Mouse (Mus musculus) stomach, embryonic 14.5 days (tissue): ENCODE results near the gene Mfsd2b. TPM values are rescaled to one million over a fixed set of nuclear protein-coding genes. Genes with fewer than 3 reads are reported as not detected.
"Not testable (repeated sequence)": the region's sequence is repeated elsewhere in the genome, so short reads cannot be mapped to it uniquely, and the experiment has no call there.

ENCODE experiments used
- ATAC-seq: fragments of 200-750 bp; cut with Nextera tagmentation; 2 replicates; pipeline ENCODE4 v1.8.0; 2017; ENCODE audit warnings: low read depth, moderate TSS enrichment; ENCODE audit not compliant: insufficient number of reproducible peaks, insufficient read depth, low FRiP score
- H3K27ac ChIP-seq: fragments of 300-500 bp; sonication (generic); 2 replicates; pipeline ENCODE4 v1.5.1; 2014; ENCODE audit warnings: mild to moderate bottlenecking, low read length, moderate library complexity, mixed read lengths
- H3K27me3 ChIP-seq: fragments of 300-500 bp; sonication (generic); 2 replicates; pipeline ENCODE4 v1.6.1; 2014; ENCODE audit warnings: low read length, control low read depth, mixed read lengths; ENCODE audit not compliant: control insufficient read depth, insufficient read depth
- H3K36me3 ChIP-seq: fragments of 300-500 bp; sonication (generic); 2 replicates; pipeline ENCODE4 v1.6.1; 2014; ENCODE audit warnings: mild to moderate bottlenecking, control low read depth, low read length, moderate library complexity, mixed read lengths; ENCODE audit not compliant: control insufficient read depth, insufficient read depth
- H3K4me1 ChIP-seq: fragments of 300-500 bp; sonication (generic); 2 replicates; pipeline ENCODE4 v1.6.1; 2014; ENCODE audit warnings: low read length, control low read depth, mixed read lengths; ENCODE audit not compliant: control insufficient read depth, insufficient read depth
- H3K4me2 ChIP-seq: fragments of 300-500 bp; sonication (generic); replicated peaks from 2 replicates; pipeline ENCODE4 v1.6.1; 2014; ENCODE audit warnings: low read depth, low read length, control low read depth
- H3K4me3 ChIP-seq: fragments of 300-500 bp; sonication (generic); 2 replicates; pipeline ENCODE4 v1.5.1; 2014; ENCODE audit warnings: low read depth, low read length, control low read depth
- H3K9ac ChIP-seq: fragments of 300-500 bp; sonication (generic); replicated peaks from 2 replicates; pipeline ENCODE4 v1.6.1; 2014; ENCODE audit warnings: low read depth, mild to moderate bottlenecking, control low read depth, low read length, moderate library complexity, mixed read lengths
- H3K9me3 ChIP-seq: fragments of 300-500 bp; sonication (generic); 2 replicates; pipeline ENCODE4 v1.6.1; 2016; ENCODE audit warnings: low read depth, low read length, control low read depth; ENCODE audit not compliant: control insufficient read depth
- WGBS: fragments of 180-500 bp; shearing (Covaris S2); extraction: QIAGEN DNeasy Blood & Tissue Kit; methylation state at CpG from one replicate; pipeline ENCODE4 v1.1.7; 2014; 5-methylcytosine and 5-hydroxymethylcytosine counted together
- polyA plus RNA-seq: library from polyadenylated mRNA; unstranded; fragments of >200 nt; fragmentation: Nextera tagmentation; extraction: Ambion mirVana; gene quantifications from 2 replicates; pipeline ENCODE4 v1.2.1, GENCODE M21; 2014

Gene Mfsd2b
- 0.80 and 1.4 TPM in 2 replicates for polyA plus RNA-seq

DNA sequence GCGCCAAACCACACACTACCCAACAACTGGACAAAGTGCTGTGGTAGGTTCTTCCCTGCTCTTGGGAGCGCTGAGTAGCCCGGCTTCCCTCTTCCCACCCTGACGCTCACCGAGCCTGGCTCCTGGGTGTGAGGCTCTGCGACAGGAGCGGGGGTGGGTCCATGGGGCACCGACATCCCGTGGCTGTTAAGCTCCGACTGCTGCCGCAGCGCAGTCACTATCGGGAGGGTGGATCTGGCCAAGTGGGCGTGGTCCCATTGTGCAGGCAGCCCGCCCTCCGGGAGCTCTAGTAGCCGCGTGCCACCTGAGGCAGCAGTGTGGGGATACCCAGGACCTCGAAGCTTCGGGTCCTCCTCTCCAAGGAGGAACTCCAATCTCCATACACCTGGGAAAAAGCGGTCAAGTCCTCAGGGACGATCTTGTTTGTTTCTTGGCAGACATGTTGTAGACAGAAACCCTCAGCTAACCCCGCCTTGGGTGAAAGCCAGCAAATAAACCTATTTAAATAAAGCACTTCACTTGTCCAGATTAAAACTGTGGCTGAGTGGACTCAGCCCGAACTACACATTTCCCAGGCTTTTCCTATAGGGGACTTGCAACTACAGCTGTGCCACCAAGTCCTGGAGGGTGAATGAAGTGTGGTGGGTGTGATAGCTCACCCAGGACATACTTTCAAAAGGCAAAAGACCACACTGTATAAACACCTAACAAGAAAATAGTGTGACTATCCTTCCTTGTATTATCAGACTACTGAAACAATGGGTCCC is at the start of gene Mfsd2b:
Gene Mfsd2b, minus strand, starts transcription at position 199 of the 767 bp plus-strand sequence.
- peak; percentile 89 for ATAC-seq

DNA sequence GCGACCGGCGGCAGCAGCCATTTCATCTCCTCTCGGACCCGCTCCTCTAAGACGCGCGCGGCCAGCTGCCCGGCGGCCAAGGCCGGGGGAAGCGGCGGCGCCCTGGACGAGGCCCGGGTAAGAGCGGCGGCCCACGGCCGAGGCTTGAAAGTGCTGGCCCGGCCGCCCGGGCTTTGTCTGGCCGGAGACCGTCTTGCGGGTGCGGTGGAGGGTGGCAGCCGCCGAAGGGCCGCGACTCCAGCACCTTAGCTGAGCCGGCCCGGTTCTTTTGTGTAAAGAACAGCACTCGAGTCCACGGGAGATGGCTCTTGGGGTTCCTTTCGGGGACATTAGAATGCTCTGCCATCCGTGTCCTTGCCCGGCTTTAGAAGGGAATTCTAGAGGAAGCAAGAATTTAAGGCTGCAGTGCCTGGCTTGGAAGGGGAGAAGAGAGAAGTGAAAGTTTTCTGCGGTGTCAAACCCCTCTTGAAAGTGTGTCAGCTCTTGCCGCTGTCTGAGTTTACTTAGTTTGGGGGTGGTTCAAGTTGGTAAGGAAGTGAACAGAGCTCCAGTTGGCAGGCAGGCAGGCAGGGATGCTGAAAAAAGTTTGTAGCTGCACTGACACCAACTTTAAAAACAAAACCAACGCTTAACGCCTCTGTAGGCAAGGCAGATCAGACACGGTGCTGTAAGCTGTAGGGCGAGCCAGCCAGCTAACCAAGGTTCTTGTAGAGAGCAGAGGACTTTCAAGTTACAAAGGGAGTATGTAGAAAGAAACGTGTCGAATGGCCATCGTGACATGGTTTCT is 43.8 kb upstream of the Mfsd2b start:
- ATAC-seq = peak; percentile 50
- peaks cover 5% of the 10 kb centered on the region; the same call in 1 of the 2 replicates for H3K4me1 ChIP-seq
- H3K27ac ChIP-seq = peak overlapping the region; percentile 98
- WGBS = under 1% methylated on average over 46 of the region's 48 CpGs
- no peaks in the 10 kb centered on the region for H3K9me3 ChIP-seq
- H3K4me2 ChIP-seq = peak overlapping the region; percentile 49
- H3K36me3 ChIP-seq = no peaks in the 10 kb centered on the region
- peak overlapping the region; percentile 99 for H3K4me3 ChIP-seq
- H3K9ac ChIP-seq = peak overlapping the region; percentile 99
- H3K27me3 ChIP-seq = no peaks in the 10 kb centered on the region

More for the DNA sequence above, at the start of gene Mfsd2b:
- no peaks in the 10 kb centered on the region for H3K9me3 ChIP-seq
- WGBS = 3% methylated on average over 24 of the region's 24 CpGs
- no peak within 1 kb of the TSS; the same call in 1 of the 2 replicates for H3K9ac ChIP-seq
- peak within 1 kb of the TSS; percentile 28 for H3K4me3 ChIP-seq
- peak within 1 kb of the TSS; percentile 76 for H3K4me2 ChIP-seq
- no peak within 1 kb of the TSS for H3K27ac ChIP-seq
- peaks cover 5% of the 10 kb centered on the region; the same call in 1 of the 2 replicates for H3K4me1 ChIP-seq
- no peaks in the 10 kb centered on the region for H3K36me3 ChIP-seq
- H3K27me3 ChIP-seq = no peaks in the 10 kb centered on the region

DNA sequence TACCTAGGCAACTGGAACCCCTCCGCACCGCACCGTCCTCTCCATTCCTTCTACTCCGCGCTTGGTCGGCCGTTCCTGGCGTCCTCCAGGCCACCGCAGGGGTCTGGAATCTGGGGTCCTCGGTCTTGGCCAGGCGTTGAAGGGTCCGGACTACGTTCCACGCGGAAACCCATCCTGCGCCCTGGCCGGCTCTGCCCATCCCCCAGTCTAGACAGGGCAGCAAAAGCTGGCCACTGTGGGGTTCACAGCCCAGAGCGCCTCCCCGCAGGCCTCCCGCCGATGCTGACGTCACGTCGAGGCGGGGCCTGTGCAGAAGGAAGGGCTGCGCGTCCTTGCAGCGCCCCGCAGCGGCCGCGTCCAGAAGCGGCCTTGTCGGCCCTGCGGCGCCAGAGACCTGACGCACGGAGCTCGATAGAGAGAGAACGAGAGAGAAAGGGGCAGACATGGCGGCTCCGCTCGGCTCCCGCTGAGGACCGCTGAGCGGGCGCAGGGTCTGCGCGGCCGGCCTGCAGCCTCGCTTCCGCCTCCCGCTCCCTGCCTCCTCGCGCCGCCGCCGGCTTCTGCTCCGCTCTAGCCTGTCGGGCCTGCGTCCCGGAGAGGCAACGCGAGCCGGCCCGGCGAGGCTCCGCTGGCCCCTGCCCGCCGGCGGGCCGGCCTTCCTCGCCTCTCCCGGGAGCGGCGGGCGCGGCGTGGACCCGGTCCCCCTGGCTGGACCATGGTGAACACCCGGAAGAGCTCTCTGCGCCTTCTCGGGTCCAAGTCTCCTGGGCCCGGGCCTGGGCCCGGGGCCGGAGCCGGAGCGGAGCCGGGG is 43.0 kb upstream of the Mfsd2b start, which contains the start of gene Atad2b:
Gene Atad2b, plus strand, starts transcription at position 360 of the 811 bp plus-strand sequence.
- no peaks in the 10 kb centered on the region for H3K36me3 ChIP-seq
- peak within 1 kb of the TSS; percentile 52 for H3K4me2 ChIP-seq
- ATAC-seq = peak; percentile 98
- no peaks in the 10 kb centered on the region for H3K9me3 ChIP-seq
- no peaks in the 10 kb centered on the region for H3K27me3 ChIP-seq
- peak within 1 kb of the TSS; percentile 99 for H3K4me3 ChIP-seq
- WGBS = under 1% methylated on average over 88 of the region's 89 CpGs
- H3K27ac ChIP-seq = peak within 1 kb of the TSS; percentile 98
- peak within 1 kb of the TSS; percentile 99 for H3K9ac ChIP-seq
- H3K4me1 ChIP-seq = peaks cover 5% of the 10 kb centered on the region; the same call in 1 of the 2 replicates

DNA sequence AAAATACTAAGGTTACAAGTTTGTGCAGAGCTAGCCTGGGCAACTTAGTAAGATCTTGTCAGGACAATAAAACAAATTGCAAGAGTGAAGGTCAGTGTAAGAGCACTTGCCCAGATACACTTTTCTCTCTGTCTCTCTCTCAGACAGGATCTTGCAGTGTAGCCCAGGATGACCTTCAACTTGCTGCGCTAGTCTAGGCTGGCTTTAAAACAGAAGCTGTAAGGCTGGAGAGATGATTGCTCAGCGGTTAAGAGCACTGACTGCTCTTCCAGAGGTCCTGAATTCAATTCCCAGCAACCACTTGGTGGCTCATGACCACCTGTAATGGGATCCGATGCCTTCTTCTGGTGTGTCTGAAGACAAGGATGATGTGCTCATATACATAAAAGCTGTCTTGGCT is 40.8 kb upstream of the Mfsd2b start:
- Histone ChIP-seq H3K27me3 (no peaks in the 10 kb centered on the region), H3K9ac (no peak overlapping the region), H3K4me2 (no peak overlapping the region), H3K9me3 (no peaks in the 10 kb centered on the region), H3K4me3 (no peak overlapping the region), H3K4me1 (peaks cover 5% of the 10 kb centered on the region; the same call in 1 of the 2 replicates), H3K36me3 (no peaks in the 10 kb centered on the region), H3K27ac (no peak overlapping the region)
- WGBS = 78% methylated on average over 3 of the region's 3 CpGs
- ATAC-seq = no peak

DNA sequence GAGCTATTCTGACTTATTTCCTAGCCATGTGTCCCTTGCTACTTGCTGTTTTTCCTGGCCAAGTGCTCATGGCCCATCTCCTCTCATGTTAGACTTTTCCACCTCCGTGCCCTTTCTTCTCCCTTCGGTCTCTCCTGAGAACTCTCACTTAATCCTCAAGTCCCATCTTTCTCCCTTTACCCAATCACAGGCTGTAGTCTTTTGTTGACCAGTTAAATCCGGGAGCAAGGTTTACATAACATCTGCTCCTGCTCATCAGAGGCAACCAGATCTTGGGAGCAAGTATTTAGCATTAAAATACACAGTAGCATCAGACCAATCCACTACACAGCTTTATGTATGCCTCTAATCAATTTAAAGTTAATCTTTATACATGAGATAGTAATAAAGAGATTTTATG is 40.3 kb upstream of the Mfsd2b start:
- H3K9me3 ChIP-seq = no peaks in the 10 kb centered on the region
- H3K36me3 ChIP-seq = no peaks in the 10 kb centered on the region
- ATAC-seq = no peak
- no peaks in the 10 kb centered on the region for H3K27me3 ChIP-seq
- H3K4me1 ChIP-seq = peaks cover 3% of the 10 kb centered on the region; the same call in 1 of the 2 replicates
- H3K4me3 ChIP-seq = no peak overlapping the region
- no peak overlapping the region for H3K4me2 ChIP-seq
- H3K9ac ChIP-seq = no peak overlapping the region
- WGBS = 46% methylated on average over 3 of the region's 3 CpGs
- H3K27ac ChIP-seq = no peak overlapping the region

DNA sequence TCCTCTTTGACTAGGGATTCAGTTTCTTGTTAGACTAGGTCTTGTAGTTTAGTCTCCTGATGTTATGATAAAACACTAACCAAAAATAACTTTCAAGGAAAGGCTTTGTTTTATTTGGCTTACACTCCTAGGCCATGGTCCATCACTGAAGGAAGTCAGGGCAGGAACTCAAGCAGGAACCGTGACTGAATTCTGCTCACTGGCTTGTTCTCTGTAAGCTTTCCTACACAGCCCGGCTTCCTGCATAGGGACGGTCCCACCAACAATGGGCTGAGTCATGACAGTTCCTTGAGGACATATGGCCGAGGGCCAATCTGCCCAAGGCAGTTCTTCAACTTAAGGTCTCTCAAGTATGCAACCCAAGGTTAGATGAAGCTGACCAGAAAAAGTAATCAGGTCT is 37.6 kb upstream of the Mfsd2b start:
- 80% methylated on average over 4 of the region's 4 CpGs for WGBS
- H3K27ac ChIP-seq = no peak overlapping the region

DNA sequence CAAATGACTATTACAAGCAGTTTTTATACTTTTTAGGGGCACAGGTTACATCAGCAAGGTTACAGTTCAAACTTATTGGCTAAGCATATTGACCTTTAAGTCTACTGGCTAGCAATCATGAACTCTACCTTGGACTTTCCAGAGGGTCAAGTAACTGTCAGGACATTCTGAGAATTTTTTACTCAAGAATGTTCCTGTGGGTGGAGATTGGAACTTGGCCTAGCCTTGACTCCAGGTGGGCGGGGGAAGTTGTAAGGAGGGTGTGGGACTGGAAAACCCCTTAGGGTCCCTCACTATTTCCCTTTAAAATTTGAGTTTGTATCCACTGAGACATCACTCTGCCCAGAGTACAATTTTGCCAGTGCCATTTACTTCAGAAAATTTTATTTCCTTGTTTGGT is 36.3 kb upstream of the Mfsd2b start:
- not testable (repeated sequence) for H3K27ac ChIP-seq, ATAC-seq, H3K36me3 ChIP-seq, H3K27me3 ChIP-seq, H3K9ac ChIP-seq, H3K9me3 ChIP-seq, H3K4me3 ChIP-seq, H3K4me2 ChIP-seq, H3K4me1 ChIP-seq
- 67% methylated on average over 1 of the region's 1 CpGs for WGBS

More for the DNA sequence above, 37.6 kb upstream of the Mfsd2b start:
- Histone ChIP-seq H3K27me3 (no peaks in the 10 kb centered on the region), H3K4me2 (no peak overlapping the region), H3K9me3 (no peaks in the 10 kb centered on the region), H3K4me1 (no peaks in the 10 kb centered on the region), H3K4me3 (no peak overlapping the region), H3K9ac (no peak overlapping the region), H3K36me3 (no peaks in the 10 kb centered on the region)
- ATAC-seq = no peak

DNA sequence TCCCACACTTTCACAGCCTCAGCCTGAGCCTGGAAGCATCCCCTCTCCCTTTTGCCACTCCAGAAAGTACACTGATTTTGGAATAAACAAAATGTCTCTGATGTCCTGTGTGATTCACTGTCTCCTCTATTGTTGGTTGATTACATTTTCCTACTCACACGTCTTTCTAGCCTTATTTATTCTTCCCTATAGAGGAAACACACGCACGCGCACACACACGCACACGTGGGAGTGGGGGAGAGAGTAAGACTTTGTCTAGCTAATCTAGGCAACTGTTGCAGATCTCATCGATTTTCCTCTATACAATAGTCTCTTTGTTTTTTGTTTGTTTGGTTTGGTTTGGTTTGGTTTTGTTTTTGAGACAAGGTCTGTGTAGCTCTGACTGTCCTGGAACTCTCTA is 34.2 kb upstream of the Mfsd2b start:
- Histone ChIP-seq H3K4me3 (no peak overlapping the region), H3K4me1 (no peaks in the 10 kb centered on the region), H3K36me3 (no peaks in the 10 kb centered on the region), H3K27me3 (no peaks in the 10 kb centered on the region), H3K27ac (no peak overlapping the region), H3K9ac (no peak overlapping the region), H3K4me2 (no peak overlapping the region), H3K9me3 (no peaks in the 10 kb centered on the region)
- ATAC-seq = no peak
- 90% methylated on average over 7 of the region's 7 CpGs for WGBS
